Mouse (Mus musculus) embryo, embryonic 10 days (tissue): ENCODE data around the gene Rab5c.

Experiments
- DNase-seq: peaks from one replicate; pipeline ENCODE4 v3.0.0-alpha.2; 2015; ENCODE audit warnings: low spot score

Rab5c gene

DNA sequence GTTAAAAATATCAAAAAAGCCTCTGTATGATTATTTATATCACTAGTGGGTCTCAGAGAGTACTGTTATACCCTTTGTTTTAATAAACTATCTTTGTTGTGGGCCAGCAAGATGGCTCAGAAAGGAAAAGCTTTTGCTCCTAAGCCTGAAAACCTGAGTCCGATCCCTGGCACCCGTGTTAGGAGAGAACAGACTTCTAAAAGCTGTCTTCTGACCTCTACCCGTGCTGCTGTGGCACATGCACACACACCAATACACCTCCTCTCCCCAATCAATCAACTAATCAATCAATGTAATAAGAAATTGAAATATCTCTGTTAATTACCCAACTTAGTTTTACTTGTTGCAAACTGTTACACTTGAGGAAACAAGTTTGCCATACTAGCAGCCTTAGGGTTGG is 37.3 kb downstream of the Rab5c start:
- DNase-seq: no peak

DNA sequence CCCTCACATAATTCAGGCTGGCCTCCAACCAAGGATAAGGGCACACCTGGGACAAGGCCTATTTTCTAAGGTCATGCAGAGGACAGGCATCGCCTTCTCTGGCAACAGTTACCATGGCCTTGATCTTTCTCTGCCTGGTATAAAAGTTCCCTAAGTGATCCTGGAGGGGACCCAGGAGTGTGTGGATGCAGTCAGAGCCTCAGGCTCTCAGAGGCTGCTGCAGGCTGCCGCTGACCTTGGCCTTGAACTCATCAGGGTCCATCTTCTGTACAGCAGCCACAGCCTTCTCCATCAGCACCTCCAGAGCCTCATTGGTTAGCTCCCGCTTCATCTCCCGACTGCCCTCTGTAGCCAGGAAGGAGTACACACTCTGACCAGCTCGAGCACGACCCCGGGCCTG is 40.1 kb downstream of the Rab5c start:
- no peak for DNase-seq

DNA sequence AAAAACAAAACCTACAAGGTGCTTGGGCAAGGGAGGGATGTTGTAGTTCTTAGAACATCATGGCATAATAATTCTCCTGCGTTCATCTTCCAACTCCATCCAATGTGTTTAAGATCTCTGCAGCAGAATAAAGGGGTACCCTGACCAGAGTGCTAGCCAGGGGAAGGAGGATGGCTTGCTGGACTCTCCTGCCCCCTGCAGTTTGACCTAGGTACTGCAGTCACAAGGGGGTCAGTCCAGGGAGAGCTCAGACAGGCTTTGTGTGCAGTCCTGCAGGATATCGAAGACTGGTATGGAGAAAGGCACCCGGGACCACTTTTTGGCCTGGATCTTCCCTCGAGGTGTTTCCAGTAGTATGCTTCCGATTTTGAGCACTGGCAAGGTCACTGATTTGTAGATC is 43.1 kb downstream of the Rab5c start:
- DNase-seq: peak; percentile 80

DNA sequence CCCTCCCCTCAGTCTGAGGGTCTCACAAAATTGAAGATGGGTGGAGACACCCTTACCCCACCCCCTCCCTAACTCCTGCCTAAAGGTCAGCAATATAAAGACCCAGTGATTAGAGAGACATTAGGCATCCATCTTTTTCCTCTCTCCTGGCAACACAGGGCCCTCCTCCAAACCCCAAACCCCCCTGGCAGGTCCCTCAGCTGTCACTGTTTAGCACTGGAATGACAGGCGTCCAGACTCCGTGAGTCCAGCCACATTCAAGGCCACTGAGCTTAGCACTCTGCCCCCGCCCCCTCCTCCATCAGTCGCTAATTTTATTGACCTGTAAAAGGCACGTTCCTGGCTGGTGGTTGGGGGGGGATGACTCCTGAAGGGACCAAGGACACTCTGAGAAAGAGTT is 44.9 kb downstream of the Rab5c start:
- no peak for DNase-seq

DNA sequence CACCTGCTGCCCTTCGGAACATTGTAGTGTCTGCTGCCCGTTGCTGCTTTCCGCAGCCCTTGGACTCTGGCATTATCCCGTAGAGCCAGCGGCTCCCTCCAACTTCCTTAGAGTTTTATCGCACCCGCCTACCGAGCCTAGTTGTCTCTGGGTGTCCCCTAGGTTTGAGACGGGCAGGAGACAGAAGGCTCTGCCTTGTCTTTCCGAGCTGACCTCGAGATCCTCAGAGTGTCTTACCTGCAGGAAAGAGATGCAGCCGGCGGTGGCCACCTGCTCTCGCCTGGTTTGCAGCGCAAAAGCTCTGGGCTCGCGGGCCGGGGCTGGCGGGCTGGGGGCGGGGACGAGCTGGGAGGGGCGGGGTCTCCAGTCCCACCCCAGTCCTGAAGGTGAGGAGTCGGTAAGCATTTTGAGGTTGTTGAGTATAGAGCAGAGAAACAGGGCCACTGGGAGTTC is 45.8 kb downstream of the Rab5c start, which contains the start of gene Zfp385c:
Gene Zfp385c (minus strand): TSS at position 292 of the 453 bp plus-strand sequence.
- no peak for DNase-seq

DNA sequence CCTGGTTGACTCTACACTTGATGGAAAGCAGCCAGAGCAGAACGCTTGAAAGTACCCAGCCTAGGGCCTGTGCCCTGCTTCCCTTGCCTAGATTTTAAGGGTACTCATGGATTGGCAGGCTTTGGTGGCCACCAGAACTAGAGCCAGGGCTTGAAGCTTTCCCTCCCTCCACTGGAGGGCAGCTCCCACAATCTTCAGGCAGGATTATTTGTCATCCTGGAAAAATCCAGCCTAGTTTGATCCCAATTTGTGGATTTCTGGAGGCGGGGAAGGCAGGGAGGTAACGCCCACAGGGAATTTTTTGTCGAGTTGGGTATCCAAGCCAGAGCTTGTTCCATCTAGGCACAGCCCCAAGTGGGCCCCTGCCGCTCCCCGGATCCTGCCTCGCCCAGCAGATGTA is 47.6 kb downstream of the Rab5c start:
- no peak for DNase-seq

DNA sequence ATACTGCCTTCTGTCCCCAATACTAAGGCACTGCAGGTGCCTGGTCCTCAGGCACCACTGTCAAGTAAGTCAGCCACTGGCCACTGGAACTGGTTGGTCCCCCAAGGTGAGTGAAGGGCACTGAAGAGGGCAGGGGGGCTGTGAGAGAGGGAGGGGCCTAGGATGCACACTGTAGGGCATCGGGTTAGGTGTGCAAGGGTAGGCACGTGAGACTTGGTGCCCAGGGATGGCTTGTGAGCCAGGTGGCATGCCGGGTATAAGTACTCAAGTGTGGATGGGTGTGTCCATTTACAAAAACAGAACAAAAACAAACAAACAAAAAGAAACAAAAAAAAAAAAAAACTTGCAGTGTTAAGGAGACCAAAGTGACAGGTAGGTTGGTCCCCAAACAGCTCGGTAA is 49.6 kb downstream of the Rab5c start:
- no peak for DNase-seq

DNA sequence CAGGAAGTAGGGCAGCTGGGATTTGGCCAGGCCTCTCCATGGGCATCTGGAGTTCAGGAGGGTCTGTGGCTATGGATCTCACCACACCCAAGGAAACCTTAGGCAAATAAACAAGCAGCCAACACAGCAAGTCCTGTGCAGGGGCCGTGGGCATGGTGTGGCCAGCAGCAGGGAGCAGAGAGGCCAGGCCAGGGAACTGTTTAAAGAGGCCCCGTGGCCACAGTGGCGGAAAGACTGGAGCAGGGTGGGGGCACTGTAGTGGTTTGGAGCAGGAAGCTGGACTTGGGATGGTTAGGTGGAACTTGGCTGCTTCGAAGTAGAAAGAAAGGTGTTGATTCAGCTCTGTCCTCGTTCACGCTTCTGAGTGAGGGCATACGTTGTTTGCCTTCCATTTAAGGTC is 50.8 kb downstream of the Rab5c start:
- no peak for DNase-seq

DNA sequence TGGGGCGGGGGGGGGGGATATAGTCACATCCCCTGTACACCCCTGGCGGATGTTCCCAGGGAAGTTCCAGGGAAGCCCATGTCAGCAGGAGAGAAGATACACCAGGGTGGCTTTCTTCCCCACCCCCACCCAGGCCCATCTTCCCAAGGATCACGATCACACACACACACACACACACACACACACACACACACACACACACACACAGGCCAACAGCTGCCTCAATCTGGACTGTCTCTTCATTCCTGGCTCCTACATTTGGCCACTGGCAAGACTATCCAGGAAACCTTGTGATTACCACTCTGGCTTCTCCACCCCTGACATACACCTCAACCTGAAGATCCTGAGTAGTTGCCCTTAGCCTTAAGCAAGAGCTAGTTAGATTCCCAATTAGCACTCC is 52.6 kb downstream of the Rab5c start:
- no peak for DNase-seq

DNA sequence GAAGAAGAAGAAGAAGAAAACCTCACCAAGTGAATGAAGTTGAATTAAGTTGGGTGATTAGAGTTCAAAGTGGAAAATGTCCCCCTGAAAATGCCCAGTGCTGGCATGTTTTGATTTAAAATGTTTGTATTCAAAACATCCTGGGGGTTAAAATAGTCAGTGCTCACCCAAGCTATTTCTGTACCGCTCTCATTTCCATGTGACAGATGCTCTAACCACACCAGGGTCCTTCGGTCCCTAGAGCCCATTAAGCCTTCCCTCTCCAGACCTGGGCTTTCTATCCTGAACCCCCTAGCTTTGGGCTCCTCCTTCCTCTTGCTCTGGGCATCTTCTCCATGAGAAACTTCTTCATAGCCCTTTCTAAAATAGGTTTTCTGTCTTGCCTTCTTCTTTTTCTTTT is 53.9 kb downstream of the Rab5c start:
- DNase-seq: no peak

DNA sequence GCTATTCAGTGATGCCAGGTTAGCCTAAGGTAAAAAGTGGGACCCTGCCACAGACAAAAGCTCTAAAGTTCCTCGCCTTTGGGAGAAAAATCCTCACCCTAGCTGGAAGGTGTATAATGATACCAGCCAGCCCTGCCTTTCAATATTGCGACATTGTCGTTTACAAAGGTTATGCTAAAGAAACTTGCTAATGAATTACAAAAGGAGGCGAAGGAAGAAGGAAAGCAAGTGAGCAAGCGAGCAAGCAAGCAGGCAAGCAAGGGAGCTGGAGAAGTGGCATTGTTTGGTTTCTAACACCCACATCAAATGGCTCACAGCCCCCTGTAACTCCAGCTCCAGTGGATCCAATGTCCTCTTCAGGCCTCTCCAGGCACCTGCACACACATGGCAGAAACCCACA is 55.5 kb downstream of the Rab5c start:
- no peak for DNase-seq

DNA sequence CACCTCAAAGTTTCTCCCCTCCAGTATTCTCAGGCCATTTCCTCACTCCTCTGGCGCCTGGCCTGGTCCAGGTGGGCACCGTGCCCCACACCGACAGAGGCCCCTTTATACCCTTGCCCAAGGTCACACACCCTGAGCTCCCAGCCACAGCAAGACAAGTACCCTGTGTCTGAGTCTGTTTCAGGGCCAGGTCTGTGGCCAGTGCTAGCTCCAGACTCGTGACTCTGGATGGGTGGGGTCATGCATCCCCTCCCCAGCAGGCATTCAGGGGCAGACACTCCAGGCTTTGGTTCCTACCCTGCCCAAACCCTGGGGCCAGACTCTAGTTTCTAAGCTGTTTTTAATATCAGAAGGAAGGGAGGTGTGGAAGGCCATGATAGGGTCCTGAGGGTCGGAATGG is 56.2 kb downstream of the Rab5c start:
- DNase-seq: no peak

DNA sequence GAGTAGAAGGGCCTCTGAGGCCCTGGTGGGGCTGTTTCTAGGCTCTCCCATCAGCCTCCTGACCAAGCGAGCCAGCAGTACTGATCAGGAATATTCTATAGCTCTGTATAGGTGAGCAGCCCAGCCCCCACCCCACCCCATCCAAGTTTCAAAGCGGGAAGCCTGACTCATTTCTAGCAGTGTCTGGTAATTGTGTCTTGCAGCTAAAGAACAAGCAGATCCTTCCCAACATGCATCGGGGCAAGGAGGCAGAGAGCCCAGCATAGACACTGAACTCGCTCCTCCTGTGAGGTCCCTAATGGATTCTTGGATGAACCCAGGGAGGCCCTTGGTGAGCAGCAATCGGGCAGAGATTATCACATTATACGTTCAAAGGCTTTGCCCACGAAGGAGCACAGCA is 60.2 kb downstream of the Rab5c start:
- no peak for DNase-seq

DNA sequence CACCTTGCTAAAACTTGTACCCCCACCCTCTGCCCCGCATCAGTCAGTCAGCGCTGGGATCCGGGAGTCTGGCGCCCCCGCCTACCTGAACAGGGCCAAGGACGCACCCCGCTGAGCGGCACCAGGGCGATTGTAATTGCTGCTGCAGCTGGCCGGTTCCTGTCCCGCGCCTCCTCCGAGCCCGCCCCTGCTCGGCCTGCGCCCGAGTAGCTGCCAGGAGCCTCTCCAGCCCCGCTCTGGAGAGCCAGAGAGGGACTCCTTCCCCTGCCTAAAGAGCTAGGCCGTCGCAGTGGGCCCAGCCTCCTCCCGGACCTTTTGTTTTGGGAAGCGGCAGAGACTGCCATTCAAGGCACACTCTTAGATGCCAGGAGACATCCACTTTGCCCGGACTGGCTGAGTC is 64.8 kb downstream of the Rab5c start:
- peak; percentile 55 for DNase-seq

DNA sequence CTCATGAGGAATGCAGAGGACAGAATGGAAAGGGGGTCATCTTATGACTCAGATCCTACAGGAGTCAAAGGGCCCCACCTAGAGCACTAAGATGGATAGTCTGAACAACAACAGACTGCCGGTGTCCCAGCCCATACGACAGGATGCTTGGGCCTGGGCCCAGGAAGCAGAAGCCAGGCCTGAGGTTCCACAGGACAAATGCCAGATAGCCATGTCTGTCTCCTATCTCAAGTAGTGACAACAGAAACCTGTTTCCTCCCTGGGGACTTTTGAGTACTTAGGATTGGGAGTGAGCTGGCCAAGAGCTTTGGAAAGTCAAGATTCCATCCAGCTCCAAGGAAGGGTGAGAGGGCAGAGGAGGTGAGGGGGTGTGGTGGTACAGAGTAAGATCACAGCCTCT is 66.1 kb downstream of the Rab5c start:
- DNase-seq: no peak

DNA sequence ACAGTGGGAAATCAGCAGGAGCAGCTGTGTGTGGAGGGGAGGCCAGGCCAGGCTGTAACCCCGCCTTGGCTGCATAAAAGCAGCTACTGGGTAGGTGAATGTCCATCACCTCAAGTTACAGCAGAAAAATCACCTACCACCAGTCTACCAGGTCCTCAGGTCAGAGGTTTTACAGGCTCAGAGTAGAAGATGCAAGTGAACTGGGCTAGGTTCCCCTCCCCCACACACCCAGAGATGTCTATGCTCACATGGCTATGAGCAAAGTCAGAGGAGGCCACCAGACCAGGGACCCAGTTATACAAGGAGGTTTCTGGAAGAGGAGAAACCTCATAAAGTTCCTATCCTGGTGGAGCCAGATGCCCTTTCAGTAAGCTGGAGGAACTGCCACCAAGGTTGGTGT is 67.0 kb downstream of the Rab5c start:
- DNase-seq: no peak
